Mouse (Mus musculus) stomach, postnatal 0 days (tissue): ENCODE measurements around the gene Bcl2l11. TPM values are rescaled to one million over a fixed set of nuclear protein-coding genes. Genes with fewer than 3 reads are reported as not detected.

ENCODE experiments used
- ATAC-seq: fragments of 200-750 bp; cut with Nextera tagmentation; 2 replicates; pipeline ENCODE4 v1.8.0; 2017; ENCODE audit not compliant: low FRiP score, low TSS enrichment
- DNase-seq: peaks from one replicate; pipeline ENCODE4 v3.0.0-alpha.2; 2016; ENCODE audit warnings: low spot score
- H3K27ac ChIP-seq: fragments of 300-500 bp; sonication (generic); replicated peaks from 2 replicates; pipeline ENCODE4 v1.5.1; 2014; ENCODE audit warnings: mild to moderate bottlenecking, control low read depth
- H3K27me3 ChIP-seq: fragments of 300-500 bp; sonication (generic); 2 replicates; pipeline ENCODE4 v1.6.1; 2014; ENCODE audit warnings: low read length; ENCODE audit not compliant: control insufficient read depth, insufficient read depth
- H3K36me3 ChIP-seq: fragments of 300-500 bp; sonication (generic); 2 replicates; pipeline ENCODE4 v1.6.1; 2014; ENCODE audit warnings: low read length, mixed read lengths; ENCODE audit not compliant: control insufficient read depth, insufficient read depth
- H3K4me1 ChIP-seq: fragments of 300-500 bp; sonication (generic); replicated peaks from 2 replicates; pipeline ENCODE4 v1.6.1; 2014; ENCODE audit warnings: antibody characterized with exemption; ENCODE audit not compliant: control insufficient read depth, insufficient read depth
- H3K4me2 ChIP-seq: fragments of 300-500 bp; sonication (generic); replicated peaks from 2 replicates; pipeline ENCODE4 v1.6.1; 2014; ENCODE audit warnings: low read depth, mild to moderate bottlenecking, control low read depth, moderate library complexity
- H3K4me3 ChIP-seq: fragments of 300-500 bp; sonication (generic); 2 replicates; pipeline ENCODE4 v1.5.1; 2014; ENCODE audit warnings: low read depth, low read length, control low read depth
- H3K9ac ChIP-seq: fragments of 300-500 bp; sonication (generic); 2 replicates; pipeline ENCODE4 v1.6.1; 2014; ENCODE audit warnings: mild to moderate bottlenecking, low read length, control low read depth, mixed read lengths
- H3K9me3 ChIP-seq: fragments of 300-500 bp; sonication (generic); 2 replicates; pipeline ENCODE4 v1.6.1; 2016; ENCODE audit warnings: low read length; ENCODE audit not compliant: control insufficient read depth
- CTCF ChIP-seq: IDR thresholded peaks from 2 replicates; pipeline ENCODE4 v1.5.1; 2016; ENCODE audit warnings: antibody characterized with exemption, low read depth, mild to moderate bottlenecking, moderate library complexity
- EP300 ChIP-seq: optimal IDR thresholded peaks from 2 replicates; pipeline ENCODE3; 2016; ENCODE audit warnings: antibody characterized with exemption
- WGBS: fragments of 180-500 bp; shearing (Covaris S2); extraction: QIAGEN DNeasy Blood & Tissue Kit; methylation state at CpG from one replicate; pipeline ENCODE4 v1.1.7; 2014; 5-methylcytosine and 5-hydroxymethylcytosine counted together
- polyA plus RNA-seq: library from polyadenylated mRNA; unstranded; fragments of >200 nt; fragmentation: Nextera tagmentation; extraction: Ambion mirVana; gene quantifications from 2 replicates; pipeline ENCODE4 v1.2.1, GENCODE M21; 2015

Bcl2l11 gene
- polyA plus RNA-seq, 1 experiment from 2014 or later = 6.2 TPM

- WGBS = 83% methylated on average over 5 of the region's 5 CpGs
- H3K36me3 ChIP-seq = peaks cover 4% of the 10 kb centered on the region
These were observed 6.8 kb downstream of the Bcl2l11 start for GRCm38 (mm10) chr2:128132635-128133034.

GRCm38 (mm10) chr2:128133865-128134264 lies 8.0 kb downstream of the Bcl2l11 start:
- ATAC-seq (no peak), DNase-seq (no peak)
- no peak overlapping the region for H3K4me3 ChIP-seq
- H3K9me3 ChIP-seq = no peaks in the 10 kb centered on the region
- no peak overlapping the region for H3K27ac ChIP-seq
- no peaks in the 10 kb centered on the region for H3K4me1 ChIP-seq
- H3K36me3 ChIP-seq = peaks cover 4% of the 10 kb centered on the region
- TF ChIP-seq EP300 (no peak), CTCF (no peak)
- H3K9ac ChIP-seq = no peak overlapping the region
- no peaks in the 10 kb centered on the region for H3K27me3 ChIP-seq
- no peak overlapping the region for H3K4me2 ChIP-seq

More at GRCm38 (mm10) chr2:128132635-128133034, 6.8 kb downstream of the Bcl2l11 start:
- no peaks in the 10 kb centered on the region for H3K27me3 ChIP-seq
- no peak for DNase-seq
- H3K9ac ChIP-seq = no peak overlapping the region
- H3K4me2 ChIP-seq = no peak overlapping the region
- TF ChIP-seq CTCF = no peak
- TF ChIP-seq EP300 = no peak
- ATAC-seq = no peak
- no peak overlapping the region for H3K4me3 ChIP-seq
- H3K9me3 ChIP-seq = no peaks in the 10 kb centered on the region
- H3K27ac ChIP-seq = no peak overlapping the region
- no peaks in the 10 kb centered on the region for H3K4me1 ChIP-seq

GRCm38 (mm10) chr2:128134474-128134873 lies 8.6 kb downstream of the Bcl2l11 start:
- Histone ChIP-seq H3K27ac (no peak overlapping the region), H3K36me3 (peaks cover 4% of the 10 kb centered on the region), H3K9ac (no peak overlapping the region), H3K4me2 (no peak overlapping the region), H3K4me1 (no peaks in the 10 kb centered on the region), H3K27me3 (no peaks in the 10 kb centered on the region), H3K4me3 (no peak overlapping the region), H3K9me3 (no peaks in the 10 kb centered on the region)
- ATAC-seq (no peak), DNase-seq (no peak)
- TF ChIP-seq CTCF = no peak
- TF ChIP-seq EP300 = no peak
- 56% methylated on average over 5 of the region's 5 CpGs for WGBS

GRCm38 (mm10) chr2:128134948-128135347 lies 9.1 kb downstream of the Bcl2l11 start:
- TF ChIP-seq EP300 (no peak), CTCF (no peak)
- Histone ChIP-seq H3K27me3 (no peaks in the 10 kb centered on the region), H3K27ac (no peak overlapping the region), H3K4me3 (no peak overlapping the region), H3K36me3 (peaks cover 4% of the 10 kb centered on the region), H3K9ac (no peak overlapping the region), H3K9me3 (no peaks in the 10 kb centered on the region), H3K4me2 (no peak overlapping the region), H3K4me1 (no peaks in the 10 kb centered on the region)
- ATAC-seq (no peak), DNase-seq (no peak)
- 64% methylated on average over 8 of the region's 8 CpGs for WGBS

GRCm38 (mm10) chr2:128136769-128137433 lies 11.1 kb downstream of the Bcl2l11 start:
- no peak overlapping the region for H3K27ac ChIP-seq
- no peaks in the 10 kb centered on the region for H3K9me3 ChIP-seq
- 77% methylated on average over 16 of the region's 16 CpGs for WGBS
- ATAC-seq (no peak), DNase-seq (no peak)
- no peaks in the 10 kb centered on the region for H3K27me3 ChIP-seq
- TF ChIP-seq CTCF (no peak), EP300 (no peak)
- no peak overlapping the region for H3K9ac ChIP-seq
- peaks cover 4% of the 10 kb centered on the region for H3K36me3 ChIP-seq
- no peak overlapping the region for H3K4me2 ChIP-seq
- H3K4me1 ChIP-seq = no peaks in the 10 kb centered on the region
- no peak overlapping the region for H3K4me3 ChIP-seq

- H3K9me3 ChIP-seq = no peaks in the 10 kb centered on the region
- H3K4me3 ChIP-seq = no peak overlapping the region
- H3K27ac ChIP-seq = no peak overlapping the region
- no peak for DNase-seq
- WGBS = 83% methylated on average over 22 of the region's 22 CpGs
- H3K4me2 ChIP-seq = no peak overlapping the region
- H3K36me3 ChIP-seq = peaks cover 2% of the 10 kb centered on the region
- H3K27me3 ChIP-seq = no peaks in the 10 kb centered on the region
- H3K9ac ChIP-seq = no peak overlapping the region
- ATAC-seq = no peak
- no peaks in the 10 kb centered on the region for H3K4me1 ChIP-seq
- TF ChIP-seq CTCF (no peak), EP300 (no peak)
These were observed 11.8 kb downstream of the Bcl2l11 start for GRCm38 (mm10) chr2:128137480-128138276.
